Mouse (Mus musculus) hindbrain, embryonic 11.5 days (tissue): ENCODE results near the gene Pola1. TPM values are rescaled to one million over a fixed set of nuclear protein-coding genes. Genes with fewer than 3 reads are reported as not detected.

Experiments
- ATAC-seq: fragments of 200-750 bp; cut with Nextera tagmentation; 2 replicates; pipeline ENCODE4 v1.8.0; 2017; ENCODE audit warnings: mild to moderate bottlenecking, moderate TSS enrichment, moderate library complexity; ENCODE audit not compliant: low FRiP score
- DNase-seq: peaks from one replicate; pipeline ENCODE4 v3.0.0-alpha.2; 2015; ENCODE audit warnings: low spot score
- H3K27ac ChIP-seq: fragments of 300-500 bp; sonication (generic); 2 replicates; pipeline ENCODE4 v1.5.1; 2014; ENCODE audit warnings: mild to moderate bottlenecking, low read depth, low read length
- H3K27me3 ChIP-seq: fragments of 300-500 bp; sonication (generic); 2 replicates; pipeline ENCODE4 v1.6.1; 2014; ENCODE audit warnings: mild to moderate bottlenecking, low read length, moderate library complexity, mixed read lengths; ENCODE audit not compliant: control insufficient read depth, insufficient read depth
- H3K36me3 ChIP-seq: fragments of 300-500 bp; sonication (generic); 2 replicates; pipeline ENCODE4 v1.6.1; 2014; ENCODE audit warnings: mild to moderate bottlenecking, low read length, moderate library complexity, mixed read lengths; ENCODE audit not compliant: control insufficient read depth, insufficient read depth
- H3K4me1 ChIP-seq: fragments of 300-500 bp; sonication (generic); replicated peaks from 2 replicates; pipeline ENCODE4 v1.6.1; 2014; ENCODE audit warnings: low read length, mixed read lengths; ENCODE audit not compliant: control insufficient read depth, insufficient read depth
- H3K4me2 ChIP-seq: fragments of 300-500 bp; sonication (generic); replicated peaks from 2 replicates; pipeline ENCODE4 v1.6.1; 2014; ENCODE audit warnings: mild to moderate bottlenecking, low read depth, low read length
- H3K4me3 ChIP-seq: fragments of 300-500 bp; sonication (generic); 2 replicates; pipeline ENCODE4 v1.5.1; 2014; ENCODE audit warnings: low read depth, low read length
- H3K9ac ChIP-seq: fragments of 300-500 bp; sonication (generic); 2 replicates; pipeline ENCODE4 v1.6.1; 2014; ENCODE audit warnings: low read depth, low read length
- H3K9me3 ChIP-seq: fragments of 300-500 bp; sonication (generic); 2 replicates; pipeline ENCODE4 v1.6.1; 2016; ENCODE audit warnings: low read length; ENCODE audit not compliant: control insufficient read depth
- WGBS: fragments of 180-500 bp; shearing (Covaris S2); extraction: QIAGEN DNeasy Blood & Tissue Kit; methylation state at CpG from one replicate; pipeline ENCODE4 v1.1.7; 2014; 5-methylcytosine and 5-hydroxymethylcytosine counted together
- polyA plus RNA-seq: library from polyadenylated mRNA; unstranded; fragments of >200 nt; fragmentation: Nextera tagmentation; extraction: Ambion mirVana; gene quantifications from 2 replicates; pipeline ENCODE4 v1.2.1, GENCODE M21; 2014

Pola1 gene
- polyA plus RNA-seq, 1 experiment from 2014 or later, result 21.9 TPM

GRCm38 (mm10) chrX:93373503-93373902, 258.5 kb downstream of the Pola1 start:
- no peaks in the 10 kb centered on the region for H3K36me3 ChIP-seq
- 59% methylated on average over 1 of the region's 1 CpGs for WGBS
- ATAC-seq, result no peak

GRCm38 (mm10) chrX:93369708-93370107, 262.2 kb downstream of the Pola1 start:
- Histone ChIP-seq H3K4me3 (no peak overlapping the region), H3K36me3 (no peaks in the 10 kb centered on the region), H3K4me1 (no peaks in the 10 kb centered on the region), H3K9me3 (no peaks in the 10 kb centered on the region), H3K9ac (no peak overlapping the region), H3K27me3 (no peaks in the 10 kb centered on the region), H3K4me2 (no peak overlapping the region), H3K27ac (no peak overlapping the region)
- 90% methylated on average over 1 of the region's 1 CpGs for whole genome bisulfite sequencing
- ATAC-seq, result no peak
- no peak for DNase-seq

More at GRCm38 (mm10) chrX:93373503-93373902, 258.5 kb downstream of the Pola1 start:
- Histone ChIP-seq H3K27ac (no peak overlapping the region), H3K4me2 (no peak overlapping the region), H3K9me3 (no peaks in the 10 kb centered on the region), H3K27me3 (no peaks in the 10 kb centered on the region), H3K9ac (no peak overlapping the region), H3K4me1 (no peaks in the 10 kb centered on the region), H3K4me3 (no peak overlapping the region)
- DNase-seq, result no peak

GRCm38 (mm10) chrX:93368211-93368610, 263.7 kb downstream of the Pola1 start:
- Histone ChIP-seq H3K27ac (no peak overlapping the region), H3K4me3 (no peak overlapping the region), H3K4me1 (no peaks in the 10 kb centered on the region), H3K27me3 (no peaks in the 10 kb centered on the region), H3K4me2 (no peak overlapping the region), H3K9ac (no peak overlapping the region), H3K9me3 (no peaks in the 10 kb centered on the region), H3K36me3 (no peaks in the 10 kb centered on the region)
- WGBS, result 86% methylated on average over 3 of the region's 3 CpGs
- DNase-seq, result no peak
- no peak for ATAC-seq

- Histone ChIP-seq H3K36me3 (no peaks in the 10 kb centered on the region), H3K27me3 (no peaks in the 10 kb centered on the region), H3K27ac (no peak overlapping the region), H3K4me1 (no peaks in the 10 kb centered on the region), H3K4me2 (no peak overlapping the region), H3K9me3 (no peaks in the 10 kb centered on the region), H3K4me3 (no peak overlapping the region), H3K9ac (no peak overlapping the region)
- DNase-seq, result no peak
- no peak for ATAC-seq
- 61% methylated on average over 1 of the region's 1 CpGs for WGBS
Measured at GRCm38 (mm10) chrX:93321336-93321735, 310.6 kb downstream of the Pola1 start.

- no peaks in the 10 kb centered on the region for H3K36me3 ChIP-seq
- DNase-seq, result no peak
- no peaks in the 10 kb centered on the region for H3K27me3 ChIP-seq
- H3K9ac ChIP-seq, result no peak overlapping the region
- no peak for ATAC-seq
- H3K9me3 ChIP-seq, result no peaks in the 10 kb centered on the region
- H3K4me1 ChIP-seq, result no peaks in the 10 kb centered on the region
- WGBS, result 87% methylated on average over 2 of the region's 2 CpGs
- no peak overlapping the region for H3K4me2 ChIP-seq
- no peak overlapping the region for H3K4me3 ChIP-seq
- H3K27ac ChIP-seq, result no peak overlapping the region
Measured at GRCm38 (mm10) chrX:93319979-93320378, 312.0 kb downstream of the Pola1 start.

- H3K4me2 ChIP-seq, result no peak overlapping the region
- ATAC-seq (no peak), DNase-seq (no peak)
- H3K9ac ChIP-seq, result no peak overlapping the region
- H3K36me3 ChIP-seq, result no peaks in the 10 kb centered on the region
- WGBS, result 79% methylated on average over 4 of the region's 4 CpGs
- H3K4me1 ChIP-seq, result no peaks in the 10 kb centered on the region
- no peaks in the 10 kb centered on the region for H3K27me3 ChIP-seq
- H3K27ac ChIP-seq, result no peak overlapping the region
- H3K4me3 ChIP-seq, result no peak overlapping the region
- H3K9me3 ChIP-seq, result no peaks in the 10 kb centered on the region
Measured at GRCm38 (mm10) chrX:93317577-93317976, 314.4 kb downstream of the Pola1 start.

GRCm38 (mm10) chrX:93305780-93306179, 326.2 kb downstream of the Pola1 start:
- 89% methylated on average over 7 of the region's 7 CpGs for WGBS

GRCm38 (mm10) chrX:93301798-93302197, 330.2 kb downstream of the Pola1 start:
- Histone ChIP-seq H3K4me1 (no peaks in the 10 kb centered on the region), H3K9ac (no peak overlapping the region), H3K27ac (no peak overlapping the region), H3K36me3 (no peaks in the 10 kb centered on the region), H3K4me3 (no peak overlapping the region), H3K9me3 (no peaks in the 10 kb centered on the region), H3K4me2 (no peak overlapping the region), H3K27me3 (peaks cover 46% of the 10 kb centered on the region)
- 8% methylated on average over 7 of the region's 7 CpGs for WGBS
- ATAC-seq (no peak), DNase-seq (peak; percentile 4)

More at GRCm38 (mm10) chrX:93305780-93306179, 326.2 kb downstream of the Pola1 start:
- ATAC-seq (no peak), DNase-seq (no peak)
- no peaks in the 10 kb centered on the region for H3K36me3 ChIP-seq
- H3K4me2 ChIP-seq, result no peak overlapping the region
- H3K4me3 ChIP-seq, result no peak overlapping the region
- H3K27ac ChIP-seq, result no peak overlapping the region
- H3K27me3 ChIP-seq, result peaks cover 18% of the 10 kb centered on the region; the same call in 1 of the 2 replicates
- H3K9ac ChIP-seq, result no peak overlapping the region
- no peaks in the 10 kb centered on the region for H3K4me1 ChIP-seq
- H3K9me3 ChIP-seq, result no peaks in the 10 kb centered on the region

- H3K9ac ChIP-seq, result no peak overlapping the region
- no peaks in the 10 kb centered on the region for H3K9me3 ChIP-seq
- peaks cover 60% of the 10 kb centered on the region for H3K27me3 ChIP-seq
- DNase-seq (peak; percentile 18), ATAC-seq (no peak)
- no peak overlapping the region for H3K4me2 ChIP-seq
- H3K27ac ChIP-seq, result no peak overlapping the region
- WGBS, result 18% methylated on average over 10 of the region's 10 CpGs
- H3K4me1 ChIP-seq, result no peaks in the 10 kb centered on the region
- no peak overlapping the region for H3K4me3 ChIP-seq
- no peaks in the 10 kb centered on the region for H3K36me3 ChIP-seq
Measured at GRCm38 (mm10) chrX:93300183-93300815, 331.7 kb downstream of the Pola1 start.
